Mouse (Mus musculus) urinary bladder, postnatal 25 days (tissue): ENCODE results near the gene Cpxm2.

ENCODE experiments used
- DNase-seq: peaks from one replicate; pipeline ENCODE4 v3.0.0; 2022; ENCODE audit warnings: low spot score

The Cpxm2 gene

DNA sequence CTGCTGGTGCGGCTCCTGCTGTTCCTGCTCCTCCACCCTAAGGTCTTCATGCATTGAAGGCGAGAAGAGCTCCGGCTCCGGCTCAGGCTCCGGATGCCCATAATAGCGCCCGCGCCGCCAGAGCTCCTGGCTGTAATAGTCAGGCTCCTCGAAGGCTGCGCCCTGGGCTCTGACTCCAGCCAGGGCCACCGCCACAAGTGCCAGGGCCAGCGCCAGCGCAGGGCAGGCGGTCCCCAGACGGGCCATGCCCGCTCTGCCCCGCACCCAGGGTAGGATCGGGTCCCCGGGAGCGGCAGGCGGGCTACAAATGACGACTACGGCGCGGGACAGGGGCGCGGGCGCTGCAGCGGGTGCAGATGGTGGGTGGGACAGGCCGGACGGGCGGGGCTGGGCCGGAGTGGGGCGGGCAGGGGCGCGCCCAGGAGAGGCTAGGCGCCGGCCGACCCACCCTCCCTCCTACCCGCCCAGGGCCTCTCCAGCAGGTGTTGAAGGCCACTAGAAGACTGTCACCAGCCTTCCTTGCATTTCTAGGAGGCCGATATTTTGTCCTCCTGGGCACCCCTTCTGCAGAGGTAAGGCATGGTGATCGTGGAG lies at the start of gene Cpxm2:
Cpxm2 (minus strand) TSS at position 372 of the 594 bp plus-strand sequence.
- DNase-seq = no peak

GRCm38 (mm10) chr7:132204073-132204612 lies 49.6 kb upstream of the Cpxm2 start:
- no peak for DNase-seq

DNA sequence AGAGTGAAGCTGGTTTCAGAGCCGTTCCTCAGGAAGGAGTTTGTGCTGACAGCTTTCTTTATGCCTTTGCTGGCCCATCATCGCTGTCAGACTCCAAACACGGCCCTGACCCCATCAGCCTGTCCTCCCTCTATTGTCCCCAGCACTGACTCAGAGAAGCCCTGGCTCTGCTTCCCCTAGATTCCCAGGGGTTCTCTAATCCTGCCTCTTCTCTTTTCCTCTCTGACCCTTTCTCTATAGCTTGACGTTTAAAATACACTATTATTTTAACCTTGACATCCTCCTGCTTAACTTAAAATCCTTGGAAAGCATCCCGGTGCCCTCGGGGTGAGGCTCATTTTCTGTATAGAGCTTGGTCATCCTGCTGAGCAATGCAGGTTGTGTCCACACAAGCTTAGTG lies 45.1 kb upstream of the Cpxm2 start:
- DNase-seq = no peak

GRCm38 (mm10) chr7:132198806-132199205 lies 44.3 kb upstream of the Cpxm2 start:
- no peak for DNase-seq

DNA sequence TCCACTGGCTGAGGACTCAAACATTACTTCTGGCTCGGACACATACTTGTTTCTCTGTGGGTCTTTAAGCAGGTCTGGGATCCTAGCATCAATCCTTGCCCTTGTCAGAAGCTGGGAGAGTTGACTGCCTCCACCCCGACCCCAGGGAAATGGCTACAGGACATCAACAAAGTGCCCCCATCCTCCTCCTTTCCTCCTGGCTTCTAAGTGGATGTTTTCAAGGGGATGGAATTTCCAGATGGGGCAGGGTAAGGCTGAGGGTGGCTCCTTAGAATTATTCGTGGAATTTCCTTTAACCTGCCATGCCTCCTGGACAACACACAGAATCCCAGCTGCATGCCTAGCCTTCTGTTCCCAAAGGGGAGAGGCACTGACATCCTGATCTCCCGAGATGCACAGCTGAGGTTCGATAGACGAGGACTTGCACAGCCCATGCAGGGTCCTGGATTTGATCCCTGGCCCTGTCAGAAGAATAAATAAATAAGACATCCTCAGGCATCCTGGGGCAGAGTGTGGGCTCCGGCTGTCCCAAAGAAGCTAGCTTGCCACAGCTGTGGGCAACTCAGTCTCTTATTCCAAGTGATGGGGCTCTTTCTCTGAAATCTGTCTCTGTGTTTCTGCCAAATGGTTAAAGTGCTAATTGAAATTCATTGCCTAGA lies 43.4 kb upstream of the Cpxm2 start:
- no peak for DNase-seq

GRCm38 (mm10) chr7:132196581-132196980 lies 42.0 kb upstream of the Cpxm2 start:
- no peak for DNase-seq

GRCm38 (mm10) chr7:132193606-132194005 lies 39.1 kb upstream of the Cpxm2 start:
- no peak for DNase-seq

GRCm38 (mm10) chr7:132187456-132187855 lies 32.9 kb upstream of the Cpxm2 start:
- DNase-seq = no peak

GRCm38 (mm10) chr7:132183892-132184404 lies 29.4 kb upstream of the Cpxm2 start:
- DNase-seq = no peak

GRCm38 (mm10) chr7:132181586-132182198 lies 27.2 kb upstream of the Cpxm2 start:
- no peak for DNase-seq

DNA sequence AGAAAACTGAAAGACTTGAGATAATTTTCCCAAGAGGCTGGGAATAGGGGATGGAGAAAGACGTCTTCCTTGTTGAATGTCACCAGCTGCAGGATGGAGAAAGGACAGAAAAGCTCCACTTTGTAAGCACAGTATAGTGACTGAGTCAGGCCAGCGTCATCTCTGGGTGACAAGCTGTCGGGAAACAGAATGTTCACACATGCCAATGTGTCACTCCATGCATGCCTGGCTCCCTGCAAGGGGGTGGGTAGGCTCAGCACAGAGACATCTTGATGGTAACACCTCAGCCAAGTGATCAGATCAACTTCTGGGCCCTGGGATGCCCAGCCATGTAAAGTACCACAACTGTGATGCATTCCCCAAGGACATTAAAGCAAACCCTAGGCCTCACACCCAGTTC lies 26.5 kb upstream of the Cpxm2 start:
- DNase-seq = no peak

GRCm38 (mm10) chr7:132179049-132179448 lies 24.5 kb upstream of the Cpxm2 start:
- DNase-seq = no peak

GRCm38 (mm10) chr7:132174787-132175186 lies 20.2 kb upstream of the Cpxm2 start:
- no peak for DNase-seq

- no peak for DNase-seq
These were observed 19.8 kb upstream of the Cpxm2 start for GRCm38 (mm10) chr7:132174296-132174695.

GRCm38 (mm10) chr7:132172220-132172619 lies 17.7 kb upstream of the Cpxm2 start:
- DNase-seq = no peak

GRCm38 (mm10) chr7:132171716-132172115 lies 17.2 kb upstream of the Cpxm2 start:
- no peak for DNase-seq

- peak; percentile 30 for DNase-seq
These were observed 15.1 kb upstream of the Cpxm2 start for GRCm38 (mm10) chr7:132169419-132170169.

GRCm38 (mm10) chr7:132167239-132167638 lies 12.7 kb upstream of the Cpxm2 start:
- DNase-seq = no peak

GRCm38 (mm10) chr7:132162254-132162653 lies 7.7 kb upstream of the Cpxm2 start:
- DNase-seq = no peak

- DNase-seq = no peak
These were observed 3.9 kb upstream of the Cpxm2 start for GRCm38 (mm10) chr7:132158321-132159025.

- no peak for DNase-seq
These were observed 803 bp downstream of the Cpxm2 start for GRCm38 (mm10) chr7:132153725-132154147.
